Mouse (Mus musculus) urinary bladder, postnatal 10 days (tissue): ENCODE measurements around the gene Fgfr2.
"Not testable (repeated sequence)": the region's sequence is repeated elsewhere in the genome, so short reads cannot be mapped to it uniquely, and the experiment has no call there.

Source experiments
- DNase-seq: peaks from one replicate; pipeline ENCODE4 v3.0.0; 2022; ENCODE audit warnings: low spot score

The Fgfr2 gene

GRCm38 (mm10) chr7:130629999-130630398 lies 2493.2 kb downstream of the Fgfr2 start:
- no peak for DNase-seq

- no peak for DNase-seq
These were observed 2494.5 kb downstream of the Fgfr2 start for GRCm38 (mm10) chr7:130628601-130629000.

- no peak for DNase-seq
These were observed 2497.8 kb downstream of the Fgfr2 start for GRCm38 (mm10) chr7:130625361-130625760.

GRCm38 (mm10) chr7:130624299-130624698 lies 2498.9 kb downstream of the Fgfr2 start:
- DNase-seq, result no peak

GRCm38 (mm10) chr7:130622359-130622758 lies 2500.8 kb downstream of the Fgfr2 start:
- DNase-seq, result no peak

- no peak for DNase-seq
These were observed 2501.2 kb downstream of the Fgfr2 start for GRCm38 (mm10) chr7:130621953-130622352.

GRCm38 (mm10) chr7:130621068-130621467 lies 2502.1 kb downstream of the Fgfr2 start:
- no peak for DNase-seq

- no peak for DNase-seq
These were observed 2505.6 kb downstream of the Fgfr2 start for GRCm38 (mm10) chr7:130617591-130617990.

GRCm38 (mm10) chr7:130613973-130614372 lies 2509.2 kb downstream of the Fgfr2 start:
- DNase-seq, result no peak

- no peak for DNase-seq
These were observed 2516.2 kb downstream of the Fgfr2 start for GRCm38 (mm10) chr7:130606958-130607357.

GRCm38 (mm10) chr7:130605111-130605510 lies 2518.0 kb downstream of the Fgfr2 start:
- no peak for DNase-seq

- no peak for DNase-seq
These were observed 2518.8 kb downstream of the Fgfr2 start for GRCm38 (mm10) chr7:130604390-130604789.

- DNase-seq, result no peak
These were observed 2519.6 kb downstream of the Fgfr2 start for GRCm38 (mm10) chr7:130603556-130603955.

GRCm38 (mm10) chr7:130602804-130603203 lies 2520.3 kb downstream of the Fgfr2 start:
- DNase-seq, result no peak

GRCm38 (mm10) chr7:130600546-130600945 lies 2522.6 kb downstream of the Fgfr2 start:
- DNase-seq, result no peak

- no peak for DNase-seq
These were observed 2523.1 kb downstream of the Fgfr2 start for GRCm38 (mm10) chr7:130600074-130600473.

GRCm38 (mm10) chr7:130597546-130597945 lies 2525.6 kb downstream of the Fgfr2 start:
- no peak for DNase-seq

GRCm38 (mm10) chr7:130596079-130596855 lies 2526.9 kb downstream of the Fgfr2 start:
- DNase-seq, result not testable (repeated sequence)

- DNase-seq, result not testable (repeated sequence)
These were observed 2529.5 kb downstream of the Fgfr2 start for GRCm38 (mm10) chr7:130593375-130594239.

GRCm38 (mm10) chr7:130592975-130593374 lies 2530.2 kb downstream of the Fgfr2 start:
- DNase-seq, result not testable (repeated sequence)

GRCm38 (mm10) chr7:130590845-130591437 lies 2532.2 kb downstream of the Fgfr2 start:
- DNase-seq, result no peak

- no peak for DNase-seq
These were observed 2532.9 kb downstream of the Fgfr2 start for GRCm38 (mm10) chr7:130590081-130590828.
